Mouse (Mus musculus): ENCODE results near the gene Phf8. TPM values are rescaled to one million over a fixed set of nuclear protein-coding genes. Genes with fewer than 3 reads are reported as not detected.
"Not testable (repeated sequence)": the region's sequence is repeated elsewhere in the genome, so short reads cannot be mapped to it uniquely, and the experiment has no call there.

Phf8 gene
- polyA plus RNA-seq (2012; rRNA removed) = 20.2 and 21.3 TPM in 2 replicates

DNA sequence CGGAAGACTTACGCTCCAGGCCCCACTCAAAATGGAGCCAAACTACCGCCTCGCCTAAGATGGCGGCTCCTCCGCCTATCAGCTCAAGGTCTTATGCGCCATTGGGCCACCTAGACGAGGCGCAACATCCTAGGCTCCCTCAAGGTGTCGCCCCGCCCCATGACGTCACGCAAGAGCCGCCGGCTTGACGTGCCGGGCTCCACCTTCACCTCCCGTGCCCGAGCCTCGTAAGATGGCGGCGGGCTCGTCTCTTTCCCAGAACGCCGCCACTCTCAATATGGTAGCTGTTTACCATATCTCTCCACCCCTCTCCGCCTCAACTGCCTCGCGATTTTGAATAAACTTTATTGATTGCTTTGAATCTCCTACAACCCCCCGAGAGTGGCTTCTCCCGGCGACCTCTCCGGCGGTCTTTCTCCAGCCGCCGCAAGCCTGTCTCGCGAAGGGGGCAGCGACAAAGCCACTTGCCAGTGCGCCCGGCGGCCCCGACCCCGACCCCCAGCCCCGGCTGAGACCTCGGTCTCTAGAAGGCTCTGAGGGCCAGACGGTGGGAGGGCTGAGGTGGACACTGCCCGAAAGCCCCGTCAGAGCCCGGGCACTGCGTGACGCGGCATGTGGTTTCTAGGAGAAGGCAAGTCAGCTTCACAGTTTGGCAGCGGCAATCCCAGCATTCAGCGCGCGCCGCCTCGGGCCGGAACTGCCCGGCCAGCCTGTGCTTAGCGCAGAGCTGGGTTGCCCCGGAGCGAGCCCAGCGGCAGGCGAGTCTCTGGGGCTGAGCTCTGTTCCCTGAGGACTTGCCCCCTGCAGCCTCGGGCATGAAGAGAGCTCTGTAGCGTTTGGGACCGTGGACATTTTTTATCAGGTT, at the start of gene Phf8:
Phf8 (plus strand) TSS at position 215 of the 865 bp plus-strand sequence.
- peak; percentile 89 to 95 for DNase-seq (ENCODE audit: extremely low spot score in 1 of 2, low spot score in 1 of 2)

DNA sequence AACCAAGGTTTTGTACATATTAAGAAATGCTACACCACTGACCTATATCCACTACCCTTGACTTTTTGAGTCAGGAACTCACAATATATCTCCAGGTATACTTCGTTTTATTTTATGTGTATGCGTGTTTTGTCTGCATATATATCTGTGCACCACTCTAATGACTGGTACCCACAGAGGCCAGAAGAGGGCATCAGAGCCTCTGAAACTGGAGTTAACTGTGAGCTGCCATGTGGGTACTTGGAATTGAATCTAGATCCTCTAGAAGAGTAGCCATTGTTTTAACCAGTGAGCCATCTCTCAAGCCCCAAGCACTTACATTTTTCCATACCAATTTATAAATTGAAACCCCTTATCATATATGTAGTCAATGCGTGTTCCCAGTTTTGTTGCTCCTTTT, 32.3 kb upstream of the Phf8 start:
- no peak for DNase-seq (ENCODE audit: extremely low spot score in 1 of 2, low spot score in 1 of 2)

DNA sequence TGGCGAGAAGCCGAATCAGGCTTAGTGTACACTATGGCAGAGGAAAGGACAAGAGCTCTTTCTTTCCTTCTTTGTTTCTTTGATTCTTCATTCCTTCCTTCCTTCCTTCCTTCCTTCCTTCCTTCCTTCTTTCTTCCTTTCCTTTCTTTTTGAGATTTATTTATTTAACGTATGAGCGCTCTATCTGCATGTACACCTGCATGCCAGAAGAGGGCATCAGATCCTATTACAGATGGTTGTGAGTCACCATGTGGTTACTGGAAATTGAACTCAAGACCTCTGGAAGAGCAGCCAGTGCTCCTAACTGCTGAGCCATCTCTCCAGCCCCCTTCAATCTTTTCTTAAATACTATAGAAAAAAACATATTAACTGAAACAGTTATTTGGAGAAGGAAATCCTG, 27.2 kb upstream of the Phf8 start:
- not testable (repeated sequence) for DNase-seq (ENCODE audit: extremely low spot score in 1 of 2, low spot score in 1 of 2)

DNA sequence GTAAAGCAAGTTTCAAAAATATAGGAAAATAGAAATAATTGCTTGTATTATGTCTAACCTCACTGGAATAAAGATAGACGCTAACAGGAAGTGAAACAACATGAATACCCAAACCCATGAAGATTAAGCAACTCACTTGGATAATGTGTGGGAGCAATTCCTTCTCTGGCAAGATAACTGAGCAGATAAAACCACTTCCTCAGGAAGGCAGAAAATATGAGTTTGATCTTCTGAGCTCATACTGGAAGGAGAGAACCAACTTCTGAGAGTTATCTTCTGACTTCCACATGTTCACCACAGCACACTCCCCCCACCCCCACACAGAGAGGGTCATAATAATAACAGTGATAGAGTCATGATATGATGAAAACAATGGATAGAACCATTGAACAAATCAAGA, 23.9 kb upstream of the Phf8 start:
- no peak for DNase-seq (ENCODE audit: extremely low spot score in 1 of 2, low spot score in 1 of 2)

DNA sequence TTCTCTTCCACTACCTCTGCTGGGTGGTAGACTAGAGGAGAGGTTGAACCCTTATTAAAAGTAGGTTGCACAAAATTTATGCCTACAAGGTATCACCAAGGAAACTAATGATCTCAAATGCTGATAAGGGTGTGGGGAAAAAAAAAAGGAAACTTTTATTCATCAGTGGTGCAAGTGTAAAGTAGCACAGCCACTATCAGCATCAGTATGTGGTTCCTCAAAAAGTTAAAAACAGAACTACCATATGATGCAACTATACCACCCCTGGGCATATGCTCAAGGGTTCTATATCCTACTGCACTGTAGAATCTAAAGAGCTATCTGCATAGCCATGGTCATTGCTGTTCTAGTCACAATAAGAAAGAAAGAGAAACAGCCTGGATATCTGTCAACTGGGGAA, 11.9 kb upstream of the Phf8 start:
- DNase-seq (ENCODE audit: extremely low spot score in 1 of 2, low spot score in 1 of 2) = no peak

DNA sequence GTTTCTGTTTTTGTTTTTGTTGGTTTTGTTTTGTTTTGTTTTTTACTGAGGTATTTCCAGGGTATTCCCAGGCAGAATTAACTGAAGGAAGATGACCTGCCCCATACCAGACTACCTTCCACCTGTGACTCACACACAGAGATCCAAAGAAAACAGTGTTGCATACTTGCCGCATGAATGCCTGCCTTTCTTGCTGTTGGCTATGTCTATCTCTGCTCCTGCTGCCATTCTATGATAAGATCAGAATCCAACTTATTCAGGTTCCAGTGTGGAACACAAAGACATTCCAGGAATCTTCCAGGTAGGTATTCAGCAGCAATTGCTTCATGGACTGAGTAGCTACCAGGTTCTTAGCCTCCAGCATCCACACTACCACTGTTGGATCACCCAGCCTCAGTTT, 10.6 kb upstream of the Phf8 start:
- no peak for DNase-seq (ENCODE audit: extremely low spot score in 1 of 2, low spot score in 1 of 2)

DNA sequence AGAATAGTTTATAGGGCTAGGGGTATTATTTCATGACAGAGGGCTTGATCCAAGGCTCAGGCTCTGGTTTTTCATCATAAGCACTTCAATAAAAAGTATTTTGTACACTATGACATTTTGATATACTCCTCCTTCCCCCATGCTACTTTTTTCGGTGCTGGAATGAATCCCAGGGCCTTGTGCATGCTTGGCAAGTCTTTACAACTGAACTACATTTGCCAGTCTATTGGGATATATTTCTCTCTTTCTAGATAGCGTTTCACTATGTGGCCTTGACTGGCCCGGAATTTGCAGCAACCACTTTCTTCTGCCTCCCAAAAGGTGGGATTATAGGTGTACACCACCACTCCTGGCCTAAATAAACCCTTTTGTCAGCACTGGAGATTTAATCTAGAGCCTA, 7.4 kb upstream of the Phf8 start:
- DNase-seq (ENCODE audit: extremely low spot score in 1 of 2, low spot score in 1 of 2) = peak in 1 of 2 experiments; percentile 10

DNA sequence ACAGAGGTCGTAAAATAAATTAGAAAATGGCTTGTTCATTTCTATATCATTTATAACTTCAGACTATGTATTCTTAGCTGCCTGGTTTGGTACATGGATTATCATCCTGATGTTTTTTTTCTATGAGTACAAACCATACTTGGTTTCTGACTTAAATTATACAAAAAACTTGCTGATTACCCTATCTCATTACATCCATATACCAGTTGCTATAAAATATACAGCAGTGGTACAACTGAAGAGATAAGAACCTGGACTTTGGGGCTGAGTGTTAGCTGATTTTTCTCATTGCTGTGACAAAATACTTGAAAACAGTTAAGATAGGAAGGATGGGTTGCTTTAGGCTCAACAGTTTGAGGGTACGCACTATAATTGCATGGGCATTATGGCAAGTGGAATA, 6.8 kb upstream of the Phf8 start:
- no peak for DNase-seq (ENCODE audit: extremely low spot score in 1 of 2, low spot score in 1 of 2)

DNA sequence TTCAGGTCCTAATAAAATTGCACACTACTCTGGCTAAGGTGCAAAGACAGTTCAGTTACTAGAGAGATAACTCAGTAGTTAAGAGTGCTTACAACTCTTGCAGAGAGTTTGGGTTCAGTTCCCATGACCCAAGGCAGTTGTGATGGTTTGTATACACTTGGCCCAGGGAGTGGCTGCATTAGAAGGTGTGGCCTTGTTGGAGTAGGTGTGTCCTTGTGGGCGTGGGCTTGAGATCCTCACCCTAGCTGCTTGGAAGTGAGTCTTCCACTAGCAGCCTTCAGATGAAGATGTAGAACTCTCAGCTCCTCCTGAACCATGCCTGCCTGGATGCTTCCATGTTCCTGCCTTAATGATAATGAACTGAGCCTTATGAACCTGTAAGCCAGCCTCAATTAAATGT, 2.3 kb upstream of the Phf8 start:
- no peak for DNase-seq (ENCODE audit: extremely low spot score in 1 of 2, low spot score in 1 of 2)

DNA sequence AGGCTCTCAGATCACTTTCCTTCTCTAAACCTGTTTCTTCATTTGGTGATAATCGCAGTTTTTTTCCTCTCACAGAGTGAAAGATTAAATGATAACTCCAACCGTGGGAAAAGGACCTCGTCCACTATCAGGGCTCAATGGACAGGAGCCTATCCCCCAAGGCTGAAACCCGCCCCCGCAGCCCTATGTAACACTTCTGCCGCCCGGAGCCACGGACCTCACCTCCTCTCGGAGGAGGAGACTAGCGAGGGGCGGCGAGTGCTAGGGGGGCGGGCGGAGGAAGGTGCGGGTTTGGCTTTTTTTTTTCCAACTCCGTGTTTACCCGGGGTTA, 380 bp upstream of the Phf8 start:
- no peak for DNase-seq (ENCODE audit: extremely low spot score in 1 of 2, low spot score in 1 of 2)

DNA sequence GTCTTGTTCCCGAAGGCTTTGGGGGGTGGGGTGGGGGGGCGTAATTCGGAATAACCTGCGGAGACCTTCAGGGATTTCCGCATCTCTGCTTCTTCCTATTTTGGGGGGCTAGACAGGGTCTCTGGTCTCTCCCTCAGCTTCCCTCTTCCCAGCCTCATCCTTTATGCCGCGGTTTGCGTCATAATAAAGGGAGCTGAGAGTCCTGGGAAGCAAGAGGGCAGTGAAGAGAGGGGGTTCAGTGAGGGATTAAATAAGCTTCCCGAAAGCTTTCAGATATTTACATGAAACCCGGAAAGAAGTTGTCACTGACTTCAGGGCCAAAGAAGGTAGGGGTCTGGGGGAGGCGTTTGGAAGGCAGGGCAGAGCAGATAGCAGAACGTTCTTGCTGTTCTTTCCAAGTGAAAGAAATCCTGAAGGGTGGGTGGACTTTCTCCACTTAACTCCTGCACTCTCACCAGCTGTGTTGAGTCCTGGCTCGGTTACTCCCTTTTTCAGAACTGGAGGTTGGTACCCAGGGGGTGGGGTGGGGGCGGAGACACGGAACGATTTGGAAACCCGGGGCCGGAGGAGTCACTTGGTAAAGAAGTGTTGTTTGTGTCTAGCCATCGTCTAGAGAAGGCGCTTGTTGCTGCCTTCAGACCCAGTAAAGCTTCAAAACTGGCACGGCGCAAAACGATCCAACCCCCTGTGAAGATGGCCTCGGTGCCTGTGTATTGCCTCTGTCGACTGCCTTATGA, 1.5 kb downstream of the Phf8 start:
- peak in 1 of 2 experiments; percentile 31 for DNase-seq (ENCODE audit: extremely low spot score in 1 of 2, low spot score in 1 of 2)

DNA sequence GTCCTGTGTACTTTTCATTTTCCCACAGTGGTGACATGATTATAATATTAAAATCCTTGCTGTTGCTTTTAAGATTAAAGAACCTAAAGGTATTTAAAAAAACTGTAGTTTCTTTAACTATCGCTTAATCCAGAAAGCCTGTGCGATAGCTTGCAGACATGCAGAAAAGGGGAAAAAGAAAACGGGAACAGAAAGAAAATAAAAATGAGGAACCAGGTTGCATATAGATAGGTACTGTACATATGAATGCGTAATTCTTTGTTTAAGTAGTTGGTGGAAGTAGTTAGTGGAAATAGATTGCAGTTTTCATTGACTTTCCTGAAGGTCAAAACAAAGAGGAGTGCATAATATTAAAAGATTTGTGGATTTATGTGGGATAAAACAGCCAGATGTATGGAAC, 32.9 kb downstream of the Phf8 start:
- DNase-seq (ENCODE audit: extremely low spot score in 1 of 2, low spot score in 1 of 2) = no peak

DNA sequence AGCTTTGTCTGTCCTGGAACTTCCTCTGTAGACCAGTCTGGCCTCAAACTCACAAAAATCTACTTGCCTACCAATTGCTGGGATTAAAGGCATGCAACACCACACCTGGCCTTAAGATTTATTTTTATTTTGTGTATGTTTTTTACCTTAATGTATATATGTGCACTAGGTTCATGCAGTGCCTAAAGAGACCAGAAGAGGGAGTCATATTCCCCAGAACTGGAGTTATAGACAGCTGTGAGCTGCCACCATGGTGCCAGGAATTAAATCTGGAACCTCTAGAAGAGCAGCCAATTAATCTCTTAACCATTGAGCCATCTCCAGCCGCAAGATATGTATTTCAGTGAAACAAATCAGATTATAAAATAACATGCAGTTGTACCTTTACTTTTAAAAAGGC, 54.7 kb downstream of the Phf8 start:
- DNase-seq (ENCODE audit: extremely low spot score in 1 of 2, low spot score in 1 of 2) = no peak

DNA sequence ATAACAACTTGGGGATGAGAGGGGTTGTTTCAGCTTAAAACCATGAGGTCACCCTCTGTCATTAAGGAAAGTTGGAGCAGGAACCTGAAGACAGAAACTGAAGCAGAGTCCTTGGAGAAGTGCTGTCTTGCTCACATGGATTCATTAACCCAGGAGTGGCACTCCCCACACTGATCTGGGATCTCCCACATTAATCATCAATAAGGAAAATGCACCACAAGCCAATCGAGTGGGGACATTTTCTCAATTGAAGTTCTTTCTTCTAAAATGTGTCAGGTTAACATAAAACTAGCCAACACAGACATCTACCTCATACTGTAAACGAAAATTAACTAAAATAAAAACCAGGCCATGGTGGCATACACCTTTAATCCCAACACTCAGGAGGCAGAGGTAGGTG, 122.9 kb downstream of the Phf8 start:
- DNase-seq (ENCODE audit: extremely low spot score in 1 of 2, low spot score in 1 of 2) = no peak

DNA sequence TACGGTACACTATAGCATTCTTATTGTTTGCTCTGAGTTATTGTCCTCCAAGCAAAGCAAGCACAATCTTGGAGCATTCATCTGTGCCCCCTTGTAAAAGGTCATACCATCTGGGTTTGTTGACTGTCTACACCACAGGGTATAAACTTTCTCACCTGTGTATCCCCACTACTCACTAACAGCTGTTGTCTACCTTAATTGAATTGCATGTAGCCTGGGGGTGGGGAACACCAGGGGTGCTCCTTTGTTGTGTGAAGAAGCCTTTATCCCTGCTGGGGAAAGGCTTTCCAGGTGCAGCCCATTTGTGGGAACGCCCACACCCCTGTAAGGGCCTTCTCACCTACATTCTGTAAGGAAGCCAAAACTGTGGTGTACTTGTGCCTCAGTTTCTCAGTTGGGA, 133.3 kb downstream of the Phf8 start:
- DNase-seq (ENCODE audit: extremely low spot score in 1 of 2, low spot score in 1 of 2) = no peak

DNA sequence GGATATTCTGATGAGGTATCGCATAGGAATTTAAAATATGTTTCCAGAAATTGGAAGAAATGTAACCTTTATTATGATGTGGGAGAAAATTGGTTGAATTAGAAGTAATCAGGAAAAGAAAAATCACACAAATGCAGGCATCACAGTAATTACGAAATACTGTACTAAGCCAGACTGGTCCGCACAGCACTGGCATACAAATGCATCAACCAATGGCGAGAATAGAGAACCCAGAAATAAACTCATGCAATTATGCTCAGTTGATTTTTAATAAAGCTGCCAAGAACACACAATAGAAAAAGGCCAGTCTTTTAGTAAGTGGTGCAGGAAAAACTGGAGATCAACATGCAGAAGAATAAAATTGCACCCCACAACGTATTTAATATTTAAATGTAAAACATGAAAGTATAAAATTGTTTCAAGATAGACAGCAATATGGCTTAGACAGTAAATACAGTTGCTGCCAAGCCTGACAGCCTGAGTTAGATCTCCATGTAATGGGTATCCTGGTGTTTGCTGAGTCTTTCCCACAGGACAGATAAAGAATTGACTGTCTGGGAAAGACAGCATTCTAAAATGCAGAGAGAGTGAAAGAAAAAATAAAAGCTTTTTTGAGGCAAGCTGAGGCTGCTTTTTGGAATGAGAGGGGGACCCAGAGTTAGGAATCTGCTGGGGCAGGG, 154.2 kb downstream of the Phf8 start:
- no peak for DNase-seq (ENCODE audit: extremely low spot score in 1 of 2, low spot score in 1 of 2)

Other genes starting within 250 kb of the Phf8 start
- gene Fam120c, start 176.5 kb upstream of the Phf8 start, polyA plus RNA-seq (2012; rRNA removed) = 13.0 and 14.9 TPM in 2 replicates

Data from frontal cortex, adult 2 months (tissue).